Mouse (Mus musculus): ENCODE data around the gene Ndufaf1.

The Ndufaf1 gene

GRCm38 (mm10) chr2:119618199-119618982, 44.2 kb downstream of the Ndufaf1 start, which contains the start of the genes Nusap1 and Oip5:
Gene Nusap1 (plus strand): TSS chr2:119618298.
Gene Oip5 (minus strand): TSS chr2:119618469.
- in situ Hi-C loops (cut with MboI, MseI), result no loop called here

- in situ Hi-C loops (cut with MboI, MseI), result no loop called here
Observed at GRCm38 (mm10) chr2:119617841-119618198, 44.8 kb downstream of the Ndufaf1 start.

GRCm38 (mm10) chr2:119607023-119607422, 55.6 kb downstream of the Ndufaf1 start:
- in situ Hi-C loops (cut with MboI, MseI), result no loop called here

All from T-helper 2 cell (primary cell).